Mouse (Mus musculus): ENCODE measurements around the gene Tmem151b. TPM values are rescaled to one million over a fixed set of nuclear protein-coding genes. Genes with fewer than 3 reads are reported as not detected.

The Tmem151b gene
- polyA plus RNA-seq, 1 experiment from 2014 or later: 14.3 TPM

- no peak overlapping the region for H3K9ac ChIP-seq (replicated peaks; ENCODE audit: low read depth, low read length)
- peaks cover 19% of the 10 kb centered on the region for H3K4me1 ChIP-seq (ENCODE audit: control insufficient read depth, insufficient read depth, low read length)
- H3K9me3 ChIP-seq (ENCODE audit: control insufficient read depth, low read length): no peaks in the 10 kb centered on the region
- no peak overlapping the region for H3K4me2 ChIP-seq (ENCODE audit: low read depth, low read length)
- H3K27me3 ChIP-seq (ENCODE audit: control insufficient read depth, insufficient read depth, low read length): peaks cover 19% of the 10 kb centered on the region
- peaks cover 19% of the 10 kb centered on the region for H3K36me3 ChIP-seq (ENCODE audit: control insufficient read depth, insufficient read depth, low read length)
- 6% methylated on average over 24 of the region's 24 CpGs for WGBS
- H3K4me3 ChIP-seq (ENCODE audit: low read depth, low read length): no peak overlapping the region
- ATAC-seq (ENCODE audit: low read depth): no peak
- no peak overlapping the region for H3K27ac ChIP-seq (ENCODE audit: low read depth, low read length)
Measured at GRCm38 (mm10) chr17:45544001-45544872, 5.2 kb downstream of the Tmem151b start.

GRCm38 (mm10) chr17:45543115-45543514 is 6.4 kb downstream of the Tmem151b start:
- H3K9me3 ChIP-seq (ENCODE audit: control insufficient read depth, low read length): no peaks in the 10 kb centered on the region
- ATAC-seq (ENCODE audit: low read depth): no peak
- peaks cover 19% of the 10 kb centered on the region for H3K36me3 ChIP-seq (ENCODE audit: control insufficient read depth, insufficient read depth, low read length)
- peaks cover 18% of the 10 kb centered on the region for H3K4me1 ChIP-seq (ENCODE audit: control insufficient read depth, insufficient read depth, low read length)
- no peak overlapping the region for H3K27ac ChIP-seq (ENCODE audit: low read depth, low read length)
- H3K4me2 ChIP-seq (ENCODE audit: low read depth, low read length): no peak overlapping the region
- H3K4me3 ChIP-seq (ENCODE audit: low read depth, low read length): no peak overlapping the region
- peaks cover 19% of the 10 kb centered on the region for H3K27me3 ChIP-seq (ENCODE audit: control insufficient read depth, insufficient read depth, low read length)
- no peak overlapping the region for H3K9ac ChIP-seq (replicated peaks; ENCODE audit: low read depth, low read length)
- WGBS: 38% methylated on average over 1 of the region's 1 CpGs

GRCm38 (mm10) chr17:45542705-45543104 is 6.8 kb downstream of the Tmem151b start:
- H3K27ac ChIP-seq (ENCODE audit: low read depth, low read length): no peak overlapping the region
- 81% methylated on average over 2 of the region's 2 CpGs for WGBS
- peaks cover 19% of the 10 kb centered on the region for H3K27me3 ChIP-seq (ENCODE audit: control insufficient read depth, insufficient read depth, low read length)
- H3K36me3 ChIP-seq (ENCODE audit: control insufficient read depth, insufficient read depth, low read length): peaks cover 19% of the 10 kb centered on the region
- no peak overlapping the region for H3K4me3 ChIP-seq (ENCODE audit: low read depth, low read length)
- no peak for ATAC-seq (ENCODE audit: low read depth)
- H3K9me3 ChIP-seq (ENCODE audit: control insufficient read depth, low read length): no peaks in the 10 kb centered on the region
- no peak overlapping the region for H3K9ac ChIP-seq (replicated peaks; ENCODE audit: low read depth, low read length)
- H3K4me1 ChIP-seq (ENCODE audit: control insufficient read depth, insufficient read depth, low read length): peaks cover 14% of the 10 kb centered on the region
- H3K4me2 ChIP-seq (ENCODE audit: low read depth, low read length): no peak overlapping the region

GRCm38 (mm10) chr17:45542129-45542528 is 7.3 kb downstream of the Tmem151b start:
- peaks cover 16% of the 10 kb centered on the region for H3K27me3 ChIP-seq (ENCODE audit: control insufficient read depth, insufficient read depth, low read length)
- peaks cover 13% of the 10 kb centered on the region for H3K4me1 ChIP-seq (ENCODE audit: control insufficient read depth, insufficient read depth, low read length)
- no peak overlapping the region for H3K27ac ChIP-seq (ENCODE audit: low read depth, low read length)
- H3K4me2 ChIP-seq (ENCODE audit: low read depth, low read length): no peak overlapping the region
- WGBS: 34% methylated on average over 6 of the region's 6 CpGs
- no peaks in the 10 kb centered on the region for H3K9me3 ChIP-seq (ENCODE audit: control insufficient read depth, low read length)
- no peak for ATAC-seq (ENCODE audit: low read depth)
- H3K4me3 ChIP-seq (ENCODE audit: low read depth, low read length): no peak overlapping the region
- H3K36me3 ChIP-seq (ENCODE audit: control insufficient read depth, insufficient read depth, low read length): peaks cover 19% of the 10 kb centered on the region
- H3K9ac ChIP-seq (replicated peaks; ENCODE audit: low read depth, low read length): no peak overlapping the region

- H3K4me1 ChIP-seq (ENCODE audit: control insufficient read depth, insufficient read depth, low read length): peaks cover 5% of the 10 kb centered on the region; the same call in 1 of the 2 replicates
- no peaks in the 10 kb centered on the region for H3K9me3 ChIP-seq (ENCODE audit: control insufficient read depth, low read length)
- peaks cover 3% of the 10 kb centered on the region; the same call in 1 of the 2 replicates for H3K36me3 ChIP-seq (ENCODE audit: control insufficient read depth, insufficient read depth, low read length)
- H3K27me3 ChIP-seq (ENCODE audit: control insufficient read depth, insufficient read depth, low read length): no peaks in the 10 kb centered on the region; the same call in 1 of the 2 replicates
- no peak for ATAC-seq (ENCODE audit: low read depth)
- H3K9ac ChIP-seq (replicated peaks; ENCODE audit: low read depth, low read length): no peak overlapping the region
- H3K4me3 ChIP-seq (ENCODE audit: low read depth, low read length): no peak overlapping the region
- H3K4me2 ChIP-seq (ENCODE audit: low read depth, low read length): no peak overlapping the region
- no peak overlapping the region for H3K27ac ChIP-seq (ENCODE audit: low read depth, low read length)
- 84% methylated on average over 21 of the region's 21 CpGs for WGBS
Measured at GRCm38 (mm10) chr17:45539664-45540063, 9.8 kb downstream of the Tmem151b start.

GRCm38 (mm10) chr17:45538394-45538793 is 11.1 kb downstream of the Tmem151b start:
- no peak overlapping the region for H3K4me3 ChIP-seq (ENCODE audit: low read depth, low read length)
- no peak overlapping the region for H3K4me2 ChIP-seq (ENCODE audit: low read depth, low read length)
- H3K36me3 ChIP-seq (ENCODE audit: control insufficient read depth, insufficient read depth, low read length): no peaks in the 10 kb centered on the region
- ATAC-seq (ENCODE audit: low read depth): no peak
- H3K4me1 ChIP-seq (ENCODE audit: control insufficient read depth, insufficient read depth, low read length): no peaks in the 10 kb centered on the region
- H3K9ac ChIP-seq (replicated peaks; ENCODE audit: low read depth, low read length): no peak overlapping the region
- H3K27me3 ChIP-seq (ENCODE audit: control insufficient read depth, insufficient read depth, low read length): no peaks in the 10 kb centered on the region
- no peaks in the 10 kb centered on the region for H3K9me3 ChIP-seq (ENCODE audit: control insufficient read depth, low read length)
- 71% methylated on average over 4 of the region's 4 CpGs for WGBS
- no peak overlapping the region for H3K27ac ChIP-seq (ENCODE audit: low read depth, low read length)

- no peak overlapping the region for H3K4me3 ChIP-seq (ENCODE audit: low read depth, low read length)
- no peaks in the 10 kb centered on the region for H3K36me3 ChIP-seq (ENCODE audit: control insufficient read depth, insufficient read depth, low read length)
- no peak overlapping the region for H3K4me2 ChIP-seq (ENCODE audit: low read depth, low read length)
- ATAC-seq (ENCODE audit: low read depth): no peak
- H3K27ac ChIP-seq (ENCODE audit: low read depth, low read length): no peak overlapping the region
- 16% methylated on average over 5 of the region's 5 CpGs for WGBS
- no peaks in the 10 kb centered on the region for H3K27me3 ChIP-seq (ENCODE audit: control insufficient read depth, insufficient read depth, low read length)
- H3K4me1 ChIP-seq (ENCODE audit: control insufficient read depth, insufficient read depth, low read length): no peaks in the 10 kb centered on the region
- no peaks in the 10 kb centered on the region for H3K9me3 ChIP-seq (ENCODE audit: control insufficient read depth, low read length)
- H3K9ac ChIP-seq (replicated peaks; ENCODE audit: low read depth, low read length): no peak overlapping the region
Measured at GRCm38 (mm10) chr17:45536264-45536663, 13.2 kb downstream of the Tmem151b start.

GRCm38 (mm10) chr17:45532896-45533295 is 16.6 kb downstream of the Tmem151b start:
- ATAC-seq (ENCODE audit: low read depth): no peak
- no peaks in the 10 kb centered on the region for H3K36me3 ChIP-seq (ENCODE audit: control insufficient read depth, insufficient read depth, low read length)
- no peak overlapping the region for H3K9ac ChIP-seq (replicated peaks; ENCODE audit: low read depth, low read length)
- H3K4me3 ChIP-seq (ENCODE audit: low read depth, low read length): no peak overlapping the region
- H3K27ac ChIP-seq (ENCODE audit: low read depth, low read length): no peak overlapping the region
- no peaks in the 10 kb centered on the region for H3K4me1 ChIP-seq (ENCODE audit: control insufficient read depth, insufficient read depth, low read length)
- H3K9me3 ChIP-seq (ENCODE audit: control insufficient read depth, low read length): no peaks in the 10 kb centered on the region
- 57% methylated on average over 15 of the region's 15 CpGs for WGBS
- no peaks in the 10 kb centered on the region for H3K27me3 ChIP-seq (ENCODE audit: control insufficient read depth, insufficient read depth, low read length)
- no peak overlapping the region for H3K4me2 ChIP-seq (ENCODE audit: low read depth, low read length)

- WGBS: 40% methylated on average over 13 of the region's 13 CpGs
- Histone ChIP-seq H3K9me3 (ENCODE audit: control insufficient read depth, low read length) (no peaks in the 10 kb centered on the region), H3K27ac (ENCODE audit: low read depth, low read length) (no peak overlapping the region), H3K4me1 (ENCODE audit: control insufficient read depth, insufficient read depth, low read length) (no peaks in the 10 kb centered on the region), H3K4me3 (ENCODE audit: low read depth, low read length) (no peak overlapping the region), H3K36me3 (ENCODE audit: control insufficient read depth, insufficient read depth, low read length) (no peaks in the 10 kb centered on the region), H3K9ac (replicated peaks; ENCODE audit: low read depth, low read length) (no peak overlapping the region), H3K27me3 (ENCODE audit: control insufficient read depth, insufficient read depth, low read length) (no peaks in the 10 kb centered on the region), H3K4me2 (ENCODE audit: low read depth, low read length) (no peak overlapping the region)
- no peak for ATAC-seq (ENCODE audit: low read depth)
Measured at GRCm38 (mm10) chr17:45530346-45530782, 19.1 kb downstream of the Tmem151b start.

Data from neural tube, embryonic 14.5 days (tissue).